Mouse (Mus musculus): ENCODE data around the gene Plcb1. TPM values are rescaled to one million over a fixed set of nuclear protein-coding genes. Genes with fewer than 3 reads are reported as not detected.

Plcb1 gene
- polyA plus RNA-seq, 1 experiment from 2014 or later: 6.7 TPM

- no peaks in the 10 kb centered on the region for H3K9me3 ChIP-seq
- H3K4me1 ChIP-seq (replicated peaks): no peaks in the 10 kb centered on the region
- DNase-seq (ENCODE audit: low spot score): no peak
- H3K4me3 ChIP-seq: no peak overlapping the region
- no peak overlapping the region for H3K27ac ChIP-seq
- H3K36me3 ChIP-seq: no peaks in the 10 kb centered on the region
- no peaks in the 10 kb centered on the region for H3K27me3 ChIP-seq (ENCODE audit: insufficient read depth, poor library complexity, severe bottlenecking)
- 90% methylated on average over 1 of the region's 1 CpGs for WGBS
Measured at GRCm38 (mm10) chr2:135019588-135019987, 233.7 kb downstream of the Plcb1 start.

GRCm38 (mm10) chr2:135029288-135029687, 243.4 kb downstream of the Plcb1 start:
- DNase-seq (ENCODE audit: low spot score): no peak
- WGBS: 42% methylated on average over 5 of the region's 5 CpGs
- no peaks in the 10 kb centered on the region for H3K36me3 ChIP-seq
- no peak overlapping the region for H3K27ac ChIP-seq
- H3K9me3 ChIP-seq: no peaks in the 10 kb centered on the region
- H3K4me3 ChIP-seq: no peak overlapping the region
- H3K27me3 ChIP-seq (ENCODE audit: insufficient read depth, poor library complexity, severe bottlenecking): no peaks in the 10 kb centered on the region
- peaks cover 12% of the 10 kb centered on the region for H3K4me1 ChIP-seq (replicated peaks)

DNA sequence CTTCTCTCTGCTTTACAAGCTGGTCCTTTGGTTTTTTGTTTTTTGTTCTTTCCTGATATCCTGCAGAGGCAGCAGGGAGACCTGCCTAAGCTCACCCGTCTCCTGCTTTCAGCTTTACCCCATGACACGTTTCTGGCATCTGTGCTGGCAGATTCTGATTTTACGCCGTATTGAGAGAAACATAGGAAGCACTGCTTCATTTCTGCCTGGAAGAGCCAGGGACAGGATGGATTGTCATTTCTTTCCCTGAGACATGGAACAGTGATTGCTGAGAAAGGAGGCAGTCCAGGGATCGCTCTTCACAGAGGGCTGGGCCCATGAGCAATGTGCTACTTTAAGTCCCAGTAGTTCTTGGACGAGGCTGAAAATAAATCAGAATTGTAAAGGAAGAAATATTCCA, 243.8 kb downstream of the Plcb1 start:
- Histone ChIP-seq H3K27me3 (ENCODE audit: insufficient read depth, poor library complexity, severe bottlenecking) (no peaks in the 10 kb centered on the region), H3K9me3 (no peaks in the 10 kb centered on the region), H3K36me3 (no peaks in the 10 kb centered on the region), H3K4me1 (replicated peaks) (peaks cover 12% of the 10 kb centered on the region), H3K4me3 (no peak overlapping the region), H3K27ac (no peak overlapping the region)
- WGBS: 36% methylated on average over 6 of the region's 6 CpGs
- DNase-seq (ENCODE audit: low spot score): no peak

GRCm38 (mm10) chr2:135035640-135036260, 249.9 kb downstream of the Plcb1 start:
- no peaks in the 10 kb centered on the region for H3K36me3 ChIP-seq

GRCm38 (mm10) chr2:135048791-135049190, 262.9 kb downstream of the Plcb1 start:
- no peak for DNase-seq (ENCODE audit: low spot score)
- no peak overlapping the region for H3K27ac ChIP-seq
- 82% methylated on average over 2 of the region's 2 CpGs for WGBS
- no peak overlapping the region for H3K4me3 ChIP-seq
- no peaks in the 10 kb centered on the region for H3K4me1 ChIP-seq (replicated peaks)
- H3K9me3 ChIP-seq: no peaks in the 10 kb centered on the region
- no peaks in the 10 kb centered on the region for H3K27me3 ChIP-seq (ENCODE audit: insufficient read depth, poor library complexity, severe bottlenecking)
- H3K36me3 ChIP-seq: no peaks in the 10 kb centered on the region

More at GRCm38 (mm10) chr2:135035640-135036260, 249.9 kb downstream of the Plcb1 start:
- no peak overlapping the region for H3K27ac ChIP-seq
- H3K9me3 ChIP-seq: no peaks in the 10 kb centered on the region
- no peaks in the 10 kb centered on the region for H3K27me3 ChIP-seq (ENCODE audit: insufficient read depth, poor library complexity, severe bottlenecking)
- WGBS: 58% methylated on average over 4 of the region's 4 CpGs
- no peak overlapping the region for H3K4me3 ChIP-seq
- no peak for DNase-seq (ENCODE audit: low spot score)
- H3K4me1 ChIP-seq (replicated peaks): no peaks in the 10 kb centered on the region

DNA sequence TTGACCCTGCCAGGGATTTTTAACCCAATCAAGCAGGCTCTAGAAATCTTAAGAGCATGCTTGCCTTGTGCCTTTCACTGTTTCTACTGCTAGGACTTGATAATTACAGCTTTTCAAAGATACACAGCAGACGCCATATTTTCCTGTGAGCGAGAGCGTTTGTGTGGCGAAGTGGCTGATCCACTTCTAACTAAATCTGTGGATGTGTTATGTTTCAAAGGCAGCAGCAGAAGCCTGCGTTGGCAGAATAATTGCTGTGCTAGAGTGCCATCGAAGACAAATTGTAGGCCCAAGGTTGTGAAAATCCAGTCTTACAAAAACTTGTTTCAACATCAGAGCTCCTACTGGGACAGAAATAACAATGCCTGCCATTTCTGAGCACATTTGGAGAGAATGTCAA, 263.4 kb downstream of the Plcb1 start:
- Histone ChIP-seq H3K9me3 (no peaks in the 10 kb centered on the region), H3K27ac (no peak overlapping the region), H3K27me3 (ENCODE audit: insufficient read depth, poor library complexity, severe bottlenecking) (no peaks in the 10 kb centered on the region), H3K4me1 (replicated peaks) (no peaks in the 10 kb centered on the region), H3K4me3 (no peak overlapping the region), H3K36me3 (no peaks in the 10 kb centered on the region)
- WGBS: 90% methylated on average over 6 of the region's 6 CpGs
- no peak for DNase-seq (ENCODE audit: low spot score)

GRCm38 (mm10) chr2:135051540-135052288, 265.8 kb downstream of the Plcb1 start:
- WGBS: 84% methylated on average over 4 of the region's 4 CpGs
- H3K4me3 ChIP-seq: no peak overlapping the region

DNA sequence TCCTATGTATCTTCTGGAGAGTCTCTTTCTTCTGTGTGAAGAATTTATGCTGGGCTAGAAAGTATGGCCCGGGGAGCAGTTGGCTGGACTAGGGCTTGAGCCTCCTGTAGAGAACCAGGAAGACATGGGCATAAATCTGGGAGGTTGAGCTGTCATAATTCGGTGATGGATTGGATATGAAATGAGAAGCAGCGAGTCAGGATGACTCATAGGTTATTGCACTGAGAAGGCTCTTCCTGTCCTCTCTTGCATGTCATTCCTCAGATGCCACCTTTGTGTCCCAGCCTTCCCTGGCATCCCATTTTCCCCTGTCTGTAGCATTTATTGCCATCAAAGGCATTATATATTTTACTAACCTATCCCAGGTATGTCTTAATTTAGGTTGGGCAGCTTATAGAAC, 267.5 kb downstream of the Plcb1 start:
- no peak for DNase-seq (ENCODE audit: low spot score)

More at GRCm38 (mm10) chr2:135051540-135052288, 265.8 kb downstream of the Plcb1 start:
- Histone ChIP-seq H3K27ac (no peak overlapping the region), H3K4me1 (replicated peaks) (no peaks in the 10 kb centered on the region), H3K36me3 (no peaks in the 10 kb centered on the region), H3K27me3 (ENCODE audit: insufficient read depth, poor library complexity, severe bottlenecking) (no peaks in the 10 kb centered on the region), H3K9me3 (no peaks in the 10 kb centered on the region)
- DNase-seq (ENCODE audit: low spot score): no peak

DNA sequence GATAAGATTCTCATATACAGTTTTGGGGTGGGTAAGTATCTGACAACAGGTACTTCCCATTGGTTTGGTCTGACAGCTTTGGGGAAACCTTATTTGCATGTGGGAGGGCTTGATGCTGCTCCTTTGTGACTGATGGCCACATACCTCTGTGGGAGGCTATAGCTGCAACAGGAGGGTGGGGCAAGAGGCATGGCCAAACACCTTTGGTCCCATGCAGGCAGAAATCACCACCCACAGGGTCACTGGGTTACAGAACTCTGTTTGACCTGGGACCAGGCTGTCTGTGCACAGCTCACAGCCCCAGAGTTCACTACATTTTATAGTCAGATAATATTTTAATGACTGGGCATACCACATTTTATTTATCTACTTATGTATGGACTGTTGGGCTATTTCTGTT, 281.6 kb downstream of the Plcb1 start:
- Histone ChIP-seq H3K4me3 (no peak overlapping the region), H3K36me3 (no peaks in the 10 kb centered on the region), H3K9me3 (no peaks in the 10 kb centered on the region), H3K27ac (no peak overlapping the region), H3K4me1 (replicated peaks) (no peaks in the 10 kb centered on the region), H3K27me3 (ENCODE audit: insufficient read depth, poor library complexity, severe bottlenecking) (no peaks in the 10 kb centered on the region)
- DNase-seq (ENCODE audit: low spot score): no peak

More for the DNA sequence above, 267.5 kb downstream of the Plcb1 start:
- Histone ChIP-seq H3K27ac (no peak overlapping the region), H3K4me3 (no peak overlapping the region), H3K9me3 (no peaks in the 10 kb centered on the region), H3K4me1 (replicated peaks) (no peaks in the 10 kb centered on the region), H3K27me3 (ENCODE audit: insufficient read depth, poor library complexity, severe bottlenecking) (no peaks in the 10 kb centered on the region), H3K36me3 (no peaks in the 10 kb centered on the region)
- 90% methylated on average over 3 of the region's 3 CpGs for whole genome bisulfite sequencing

DNA sequence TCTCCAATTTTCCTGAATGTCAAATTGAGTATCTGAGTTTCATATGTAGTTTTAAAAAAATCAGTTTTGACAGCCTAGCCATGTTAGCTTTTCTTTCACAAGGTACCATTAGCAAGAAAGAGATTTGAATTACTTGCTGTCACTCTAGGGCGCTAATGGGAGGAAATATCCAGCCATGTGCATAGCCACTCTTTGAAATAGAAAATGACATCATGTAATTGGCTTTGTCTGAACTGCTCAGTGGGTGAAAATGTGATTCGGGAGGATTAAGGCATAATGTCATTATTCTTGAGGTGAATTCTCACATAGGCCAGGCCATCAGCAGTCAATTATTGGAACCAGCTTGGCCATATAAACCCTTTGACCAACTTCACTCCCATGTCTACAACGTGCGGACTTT, 285.5 kb downstream of the Plcb1 start:
- no peak overlapping the region for H3K27ac ChIP-seq
- no peaks in the 10 kb centered on the region for H3K4me1 ChIP-seq (replicated peaks)
- H3K9me3 ChIP-seq: no peaks in the 10 kb centered on the region
- H3K4me3 ChIP-seq: no peak overlapping the region
- no peaks in the 10 kb centered on the region for H3K27me3 ChIP-seq (ENCODE audit: insufficient read depth, poor library complexity, severe bottlenecking)
- WGBS: 87% methylated on average over 4 of the region's 4 CpGs
- H3K36me3 ChIP-seq: no peaks in the 10 kb centered on the region
- no peak for DNase-seq (ENCODE audit: low spot score)

DNA sequence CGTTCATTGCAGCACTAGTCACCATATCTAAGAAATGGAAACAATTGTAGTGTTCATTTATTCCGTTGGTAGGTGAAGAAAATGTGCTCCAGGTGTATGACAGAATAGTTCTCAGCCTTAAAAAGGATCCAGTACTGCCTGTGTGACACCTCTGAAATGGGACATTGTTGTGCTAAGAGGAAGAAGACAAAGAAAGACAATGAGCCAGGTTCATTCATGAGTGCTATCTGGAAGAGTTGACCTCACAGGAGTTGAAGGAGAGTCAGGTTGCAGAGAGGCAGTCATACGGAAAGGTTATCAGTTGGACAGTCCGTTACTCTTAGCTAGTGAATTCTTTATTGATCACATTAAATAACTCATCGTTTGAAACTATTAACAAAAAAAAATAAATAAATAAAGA, 286.6 kb downstream of the Plcb1 start:
- Histone ChIP-seq H3K36me3 (no peaks in the 10 kb centered on the region), H3K4me1 (replicated peaks) (no peaks in the 10 kb centered on the region), H3K27ac (no peak overlapping the region), H3K4me3 (no peak overlapping the region), H3K9me3 (no peaks in the 10 kb centered on the region), H3K27me3 (ENCODE audit: insufficient read depth, poor library complexity, severe bottlenecking) (no peaks in the 10 kb centered on the region)
- DNase-seq (ENCODE audit: low spot score): no peak
- WGBS: 83% methylated on average over 5 of the region's 5 CpGs

GRCm38 (mm10) chr2:135073014-135073413, 287.1 kb downstream of the Plcb1 start:
- Histone ChIP-seq H3K4me1 (replicated peaks) (no peaks in the 10 kb centered on the region), H3K9me3 (no peaks in the 10 kb centered on the region), H3K36me3 (no peaks in the 10 kb centered on the region), H3K4me3 (no peak overlapping the region), H3K27me3 (ENCODE audit: insufficient read depth, poor library complexity, severe bottlenecking) (no peaks in the 10 kb centered on the region), H3K27ac (no peak overlapping the region)
- 80% methylated on average over 5 of the region's 5 CpGs for WGBS
- no peak for DNase-seq (ENCODE audit: low spot score)

- Histone ChIP-seq H3K9me3 (no peaks in the 10 kb centered on the region), H3K4me3 (no peak overlapping the region), H3K36me3 (no peaks in the 10 kb centered on the region), H3K4me1 (replicated peaks) (no peaks in the 10 kb centered on the region), H3K27ac (no peak overlapping the region), H3K27me3 (ENCODE audit: insufficient read depth, poor library complexity, severe bottlenecking) (no peaks in the 10 kb centered on the region)
- 85% methylated on average over 1 of the region's 1 CpGs for WGBS
- DNase-seq (ENCODE audit: low spot score): no peak
Measured at GRCm38 (mm10) chr2:135075375-135075774, 289.5 kb downstream of the Plcb1 start.
